Mouse (Mus musculus) A20 (cell line): ENCODE results near the gene Bcas2.
"Not testable (repeated sequence)": the region's sequence is repeated elsewhere in the genome, so short reads cannot be mapped to it uniquely, and the experiment has no call there.

Experiments used
- DNase-seq: peaks from one replicate; pipeline ENCODE4 v3.0.0-alpha.2; 2011; ENCODE audit warnings: low read depth, low spot score

Gene Bcas2

DNA sequence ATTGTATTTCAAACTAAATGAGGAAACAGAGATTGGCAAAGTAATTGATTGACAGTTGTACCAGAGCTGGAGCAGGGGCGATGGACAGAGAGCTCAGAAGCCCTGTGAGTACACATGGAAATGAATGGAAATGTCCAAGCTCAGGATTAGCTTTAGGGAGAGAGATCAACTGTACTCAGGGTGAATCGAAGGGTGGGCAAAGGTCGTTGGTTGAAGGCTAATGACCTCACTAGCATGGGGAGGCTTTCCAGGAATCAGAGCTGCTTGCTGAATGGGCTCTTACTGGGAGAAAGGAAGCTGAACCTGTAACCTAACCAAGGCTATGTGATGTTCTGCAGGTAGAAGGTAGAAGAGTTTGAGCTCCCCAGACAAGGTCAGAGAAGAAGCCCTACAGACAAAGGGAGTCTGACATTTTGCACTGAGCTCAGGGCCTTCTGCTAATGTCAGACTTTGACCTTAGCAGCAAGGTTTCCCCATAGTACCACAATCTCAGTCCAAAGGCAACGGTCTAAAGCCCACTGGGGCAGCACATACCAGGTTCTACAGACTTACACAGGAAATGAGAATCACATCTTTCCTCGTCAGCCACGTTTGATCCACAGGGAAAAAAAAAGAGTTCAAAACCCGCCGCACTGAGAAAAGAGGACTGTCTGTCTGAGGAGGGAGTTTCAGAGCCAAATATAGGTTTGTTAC lies 43.3 kb downstream of the Bcas2 start:
- no peak for DNase-seq

DNA sequence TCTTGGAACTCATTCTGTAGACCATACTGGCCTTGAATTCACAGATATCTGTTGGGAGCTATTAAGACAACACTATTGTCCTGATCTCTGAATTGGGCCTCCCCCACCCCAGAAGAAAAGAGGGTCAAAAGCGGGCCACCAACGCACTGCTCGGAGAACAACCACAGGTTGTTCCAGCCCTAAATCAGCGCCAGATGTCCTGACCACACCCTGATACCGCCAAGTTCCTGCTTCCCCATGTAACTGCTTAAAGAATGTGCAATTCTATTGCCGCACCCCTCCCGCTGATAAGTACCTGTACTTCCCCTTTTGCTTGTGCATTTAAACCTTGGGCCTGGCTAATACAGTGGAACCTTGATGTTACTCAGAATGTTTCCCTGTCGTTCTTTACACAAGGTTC lies 43.9 kb downstream of the Bcas2 start:
- not testable (repeated sequence) for DNase-seq

DNA sequence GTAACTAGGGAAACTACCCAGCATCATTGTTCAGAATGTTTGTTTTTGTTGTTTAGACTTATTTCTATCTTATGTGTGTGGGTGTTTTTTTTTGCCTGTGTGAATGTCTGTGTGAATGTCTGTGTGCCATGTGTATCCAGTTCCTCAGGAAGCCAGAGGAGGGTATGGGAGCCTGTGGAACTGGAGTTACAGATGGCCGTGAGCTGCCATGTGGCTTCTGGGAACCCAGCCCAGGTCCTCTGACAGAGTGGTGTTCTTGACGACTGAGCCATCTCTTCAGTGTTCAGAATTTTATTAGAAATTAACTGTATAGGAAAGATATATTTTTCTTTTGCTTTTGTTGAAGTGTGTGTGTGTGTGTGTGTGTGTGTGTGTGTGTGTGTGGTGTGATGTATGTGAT lies 50.0 kb downstream of the Bcas2 start:
- DNase-seq = no peak

DNA sequence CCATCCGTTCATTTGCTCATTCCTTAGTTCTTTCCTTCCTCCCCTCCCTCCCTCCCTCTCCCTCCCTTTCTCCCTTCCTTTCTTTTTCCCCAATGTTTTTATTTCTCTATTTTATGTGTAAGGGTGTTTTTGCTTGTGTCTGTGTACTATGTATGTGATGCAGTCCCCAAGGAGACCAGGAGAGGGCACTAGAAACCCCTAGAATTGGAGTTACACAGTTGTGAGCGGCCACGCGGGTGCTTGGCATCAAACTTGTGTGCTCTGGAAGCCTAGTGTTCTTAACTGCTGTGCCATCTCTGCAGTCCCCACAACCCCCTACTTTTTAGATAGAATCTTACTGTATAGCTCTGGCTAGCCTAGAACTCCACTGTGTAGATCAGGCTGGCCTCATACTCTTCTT lies 52.3 kb downstream of the Bcas2 start:
- peak; percentile 71 for DNase-seq

DNA sequence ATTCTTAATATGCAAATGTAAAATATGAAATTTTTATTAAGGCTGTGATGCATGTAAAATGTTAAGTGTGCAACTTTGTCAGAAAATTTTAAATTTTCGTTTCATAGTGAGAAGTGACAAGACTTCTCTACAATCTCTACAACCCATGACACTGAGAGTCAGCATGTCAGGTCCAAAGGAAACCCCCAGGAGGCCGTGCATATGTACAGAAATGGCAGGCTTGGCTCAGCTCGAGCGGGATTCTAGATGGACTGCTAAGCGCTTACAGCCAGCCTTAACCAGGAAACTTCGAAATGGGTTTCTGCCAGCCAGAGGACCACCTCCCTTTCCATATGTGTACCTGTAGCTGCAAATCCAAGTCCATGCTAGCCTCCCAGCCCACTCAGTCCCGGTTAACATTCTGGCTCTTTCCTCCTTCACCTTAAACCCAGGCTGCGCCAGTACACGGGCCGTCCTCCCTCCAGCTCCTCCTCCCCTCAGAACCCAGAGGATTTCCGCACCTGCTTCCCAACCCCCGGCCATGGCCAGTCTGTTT lies 52.8 kb downstream of the Bcas2 start:
- no peak for DNase-seq

DNA sequence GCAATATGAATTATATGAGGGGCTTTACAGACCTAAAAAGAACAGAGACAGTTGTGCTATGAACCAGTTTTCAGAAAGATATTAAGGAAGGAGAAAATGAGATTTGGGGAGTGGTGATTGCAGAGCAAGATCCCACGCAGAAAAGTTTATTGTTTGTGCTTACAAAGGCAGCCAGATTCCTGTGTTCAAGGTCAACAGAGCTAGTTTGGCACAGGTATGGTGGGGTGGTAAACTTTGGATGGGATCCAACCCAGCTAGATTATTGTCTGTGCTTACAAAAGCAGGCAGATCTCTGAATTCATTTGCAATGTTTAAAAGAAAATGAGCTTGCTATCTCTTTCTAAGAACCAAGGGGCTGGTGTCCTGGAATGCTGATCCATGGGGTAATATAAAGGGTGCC lies 56.3 kb downstream of the Bcas2 start:
- DNase-seq = no peak
